Mouse (Mus musculus) myocyte (in vitro differentiated cells): ENCODE data around the gene Zdhhc11. TPM values are rescaled to one million over a fixed set of nuclear protein-coding genes. Genes with fewer than 3 reads are reported as not detected.

Experiments
- H3K27me3 ChIP-seq: one replicate; pipeline ENCODE4 v1.6.1; 2011; ENCODE audit not compliant: control insufficient read depth, insufficient read depth, insufficient read length
- H3K36me3 ChIP-seq: one replicate; pipeline ENCODE4 v1.6.1; 2011; ENCODE audit not compliant: control insufficient read depth, insufficient read depth
- H3K4me2 ChIP-seq: one replicate; pipeline ENCODE4 v1.6.1; 2011; ENCODE audit warnings: low read depth, control low read depth
- H3K4me3 ChIP-seq: one replicate; pipeline ENCODE4 v1.5.1; 2011; ENCODE audit warnings: mild to moderate bottlenecking, control low read depth, moderate library complexity
- H3K79me2 ChIP-seq: one replicate; pipeline ENCODE4 v1.6.1; 2011; ENCODE audit not compliant: control insufficient read depth, insufficient read depth
- H3ac ChIP-seq: one replicate; pipeline ENCODE4 v1.6.1; 2011; ENCODE audit not compliant: control insufficient read depth, insufficient read length
- CEBPB ChIP-seq: IDR thresholded peaks from 2 replicates; pipeline ENCODE4 v1.6.1; 2011; ENCODE audit warnings: mild to moderate bottlenecking, moderate library complexity; ENCODE audit not compliant: poor library complexity, insufficient read depth, severe bottlenecking
- E2F4 ChIP-seq: IDR thresholded peaks from one replicate; pipeline ENCODE4 v1.6.1; 2011; ENCODE audit warnings: mild to moderate bottlenecking, control low read depth, moderate library complexity; ENCODE audit not compliant: insufficient read depth
- MAX ChIP-seq: IDR thresholded peaks from one replicate; pipeline ENCODE4 v1.6.1; 2011; ENCODE audit warnings: low read depth, mild to moderate bottlenecking, control low read depth
- MYOD1 ChIP-seq, 3 experiments: IDR thresholded peaks; one replicate each; pipeline ENCODE4 v1.6.1; 2011; ENCODE audit warnings: control low read depth in 2 of 3, low read depth in 2 of 3, mild to moderate bottlenecking in 2 of 3, moderate library complexity in 1 of 3; ENCODE audit not compliant: insufficient read length in 2 of 3, control insufficient read depth in 1 of 3
- MYOG ChIP-seq, 3 experiments: IDR thresholded peaks; one replicate each; pipeline ENCODE4 v1.6.1; 2011; ENCODE audit warnings: control low read depth in 2 of 3, low read depth in 2 of 3, mild to moderate bottlenecking in 2 of 3; ENCODE audit not compliant: insufficient read length in 2 of 3, control insufficient read depth in 1 of 3, insufficient read depth in 1 of 3
- POLR2A ChIP-seq: IDR thresholded peaks from one replicate; pipeline ENCODE4 v1.6.1; 2011; ENCODE audit warnings: low read depth, mild to moderate bottlenecking, control low read depth, moderate library complexity; ENCODE audit not compliant: insufficient read length
- POLR2AphosphoS2 ChIP-seq: IDR thresholded peaks from one replicate; pipeline ENCODE4 v1.6.1; 2011; ENCODE audit warnings: low read depth, control low read depth; ENCODE audit not compliant: insufficient read length
- REST ChIP-seq: IDR thresholded peaks from one replicate; pipeline ENCODE4 v1.6.1; 2011; ENCODE audit warnings: mild to moderate bottlenecking, control low read depth, moderate library complexity; ENCODE audit not compliant: insufficient read depth, insufficient read length
- SRF ChIP-seq: IDR thresholded peaks from one replicate; pipeline ENCODE4 v1.6.1; 2011; ENCODE audit warnings: low read depth; ENCODE audit not compliant: control insufficient read depth, insufficient read length
- TCF12 ChIP-seq: IDR thresholded peaks from one replicate; pipeline ENCODE4 v1.6.1; 2011; ENCODE audit warnings: mild to moderate bottlenecking, control low read depth; ENCODE audit not compliant: poor library complexity, insufficient read depth, severe bottlenecking
- TCF3 ChIP-seq: IDR thresholded peaks from one replicate; pipeline ENCODE4 v1.6.1; 2011; ENCODE audit warnings: low read depth, control low read depth; ENCODE audit not compliant: insufficient read length
- USF1 ChIP-seq: IDR thresholded peaks from one replicate; pipeline ENCODE4 v1.6.1; 2011; ENCODE audit warnings: low read depth, mild to moderate bottlenecking, control low read depth, moderate library complexity
- polyA plus RNA-seq: library from polyadenylated mRNA; unstranded; fragments of >200 nt; fragmentation: generic; extraction: Trizol; gene quantifications from one replicate; pipeline ENCODE4 v1.2.1, GENCODE M21; 2012; ENCODE audit warnings: missing spikeins

Gene Zdhhc11
- polyA plus RNA-seq, 1 experiment = not detected

DNA sequence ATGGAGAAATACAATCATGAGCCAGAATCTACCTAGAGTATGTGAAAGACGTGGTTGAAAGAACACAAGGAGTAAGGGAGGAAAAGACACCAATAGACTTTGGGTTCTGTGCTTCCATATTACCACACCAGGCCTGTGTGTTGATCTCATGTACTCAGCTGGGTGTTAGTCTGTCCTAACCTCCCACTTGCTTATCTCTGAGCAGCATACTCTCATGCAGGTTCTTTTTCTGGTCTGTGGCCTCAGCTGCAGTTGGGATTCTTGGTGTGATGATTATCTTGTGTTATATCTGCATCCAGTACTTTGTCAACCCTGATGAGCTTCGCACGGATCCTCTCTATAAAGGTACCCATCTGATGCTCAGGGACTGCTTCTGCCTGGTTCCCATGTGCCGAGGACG lies 13.3 kb downstream of the Zdhhc11 start:
- Histone ChIP-seq H3K79me2 (no peaks in the 10 kb centered on the region), H3ac (no peak overlapping the region), H3K36me3 (no peaks in the 10 kb centered on the region), H3K27me3 (no peaks in the 10 kb centered on the region), H3K4me3 (no peak overlapping the region), H3K4me2 (no peak overlapping the region)
- no peak for TF ChIP-seq SRF

DNA sequence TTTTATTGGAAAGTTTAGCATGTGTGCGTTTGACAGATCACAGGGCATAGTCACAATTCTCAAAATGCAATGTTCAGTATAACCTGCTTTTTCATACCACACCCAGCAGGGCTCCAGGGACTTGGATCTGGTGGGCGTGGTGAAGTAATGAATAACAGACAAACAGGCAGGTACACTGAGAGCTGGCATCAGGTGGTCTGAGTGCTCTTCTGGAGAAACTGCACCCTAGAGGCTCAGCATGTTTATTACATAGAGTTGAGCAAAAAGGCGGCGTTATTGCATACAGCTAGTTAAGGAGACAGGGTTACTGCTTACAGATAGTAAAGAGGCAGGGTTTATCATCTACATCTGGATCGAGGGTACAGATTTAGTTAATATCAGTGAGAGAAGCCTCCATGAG lies 26.7 kb downstream of the Zdhhc11 start:
- TF ChIP-seq CEBPB (no peak), MYOG (IDR thresholded peaks at IDR 0.05; ENCODE audit: control insufficient read depth in 1 of 3, insufficient read depth in 1 of 3, insufficient read length in 2 of 3, low read depth in 2 of 3) (no peak), USF1 (no peak), TCF12 (no peak), REST (no peak), POLR2AphosphoS2 (no peak), E2F4 (no peak)

GRCm38 (mm10) chr13:73990761-73991160 lies 27.1 kb downstream of the Zdhhc11 start:
- H3K36me3 ChIP-seq = no peaks in the 10 kb centered on the region
- H3K4me3 ChIP-seq = no peak overlapping the region
- TF ChIP-seq POLR2A (no peak), MYOG (IDR thresholded peaks at IDR 0.05; ENCODE audit: control insufficient read depth in 1 of 3, insufficient read depth in 1 of 3, insufficient read length in 2 of 3, low read depth in 2 of 3) (no peak), TCF3 (no peak), POLR2AphosphoS2 (no peak), USF1 (no peak), SRF (no peak), CEBPB (no peak), MYOD1 (IDR thresholded peaks at IDR 0.05; ENCODE audit: control insufficient read depth in 1 of 3, insufficient read length in 2 of 3, low read depth in 2 of 3) (no peak), REST (no peak), TCF12 (no peak), E2F4 (no peak), MAX (no peak)
- H3K79me2 ChIP-seq = no peaks in the 10 kb centered on the region
- peaks cover 7% of the 10 kb centered on the region for H3K27me3 ChIP-seq
- H3K4me2 ChIP-seq = no peak overlapping the region
- H3ac ChIP-seq = no peak overlapping the region

More for the DNA sequence above, 26.7 kb downstream of the Zdhhc11 start:
- Histone ChIP-seq H3K79me2 (no peaks in the 10 kb centered on the region), H3ac (no peak overlapping the region), H3K36me3 (no peaks in the 10 kb centered on the region), H3K4me3 (no peak overlapping the region), H3K27me3 (peaks cover 7% of the 10 kb centered on the region), H3K4me2 (no peak overlapping the region)

DNA sequence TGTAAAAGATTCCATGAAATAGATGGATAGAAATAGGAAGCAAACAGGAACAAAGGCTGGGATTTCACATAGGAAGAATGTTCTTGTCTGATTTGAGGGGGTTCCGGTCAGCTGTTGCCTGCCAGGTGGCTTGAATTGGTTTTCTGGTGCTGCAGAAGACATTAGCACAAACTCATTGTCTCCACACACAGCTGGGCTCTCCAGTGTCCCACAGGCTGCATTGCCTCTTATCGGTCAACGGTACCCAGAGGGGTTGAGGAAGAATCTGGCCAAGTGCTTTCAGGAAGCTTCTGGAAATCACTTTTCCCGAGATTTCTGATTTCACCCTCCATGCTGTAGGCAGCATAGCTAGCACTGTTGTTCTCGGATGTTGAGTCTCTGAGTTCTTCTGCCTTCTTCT lies 27.6 kb downstream of the Zdhhc11 start:
- H3K4me3 ChIP-seq = no peak overlapping the region
- TF ChIP-seq SRF = no peak
- TF ChIP-seq USF1 = no peak
- TF ChIP-seq TCF12 = no peak
- no peak for TF ChIP-seq MAX
- TF ChIP-seq E2F4 = no peak
- no peak for TF ChIP-seq TCF3
- no peak for TF ChIP-seq MYOG (IDR thresholded peaks at IDR 0.05; ENCODE audit: control insufficient read depth in 1 of 3, insufficient read depth in 1 of 3, insufficient read length in 2 of 3, low read depth in 2 of 3)
- no peak for TF ChIP-seq REST
- no peak for TF ChIP-seq CEBPB
- no peak for TF ChIP-seq POLR2A
- TF ChIP-seq MYOD1 (IDR thresholded peaks at IDR 0.05; ENCODE audit: control insufficient read depth in 1 of 3, insufficient read length in 2 of 3, low read depth in 2 of 3) = no peak
- no peak for TF ChIP-seq POLR2AphosphoS2
- H3K36me3 ChIP-seq = no peaks in the 10 kb centered on the region
- no peaks in the 10 kb centered on the region for H3K79me2 ChIP-seq
- no peak overlapping the region for H3K4me2 ChIP-seq
- peaks cover 11% of the 10 kb centered on the region for H3K27me3 ChIP-seq
- no peak overlapping the region for H3ac ChIP-seq

- no peak overlapping the region for H3K4me2 ChIP-seq
- no peak for TF ChIP-seq POLR2A
- no peak for TF ChIP-seq TCF3
- no peak for TF ChIP-seq USF1
- TF ChIP-seq REST = no peak
- TF ChIP-seq E2F4 = no peak
- TF ChIP-seq POLR2AphosphoS2 = no peak
- TF ChIP-seq MYOD1 (IDR thresholded peaks at IDR 0.05; ENCODE audit: control insufficient read depth in 1 of 3, insufficient read length in 2 of 3, low read depth in 2 of 3) = no peak
- no peak for TF ChIP-seq SRF
- TF ChIP-seq MAX = no peak
- no peak for TF ChIP-seq TCF12
- H3K79me2 ChIP-seq = no peaks in the 10 kb centered on the region
- no peaks in the 10 kb centered on the region for H3K36me3 ChIP-seq
- peaks cover 21% of the 10 kb centered on the region for H3K27me3 ChIP-seq
- no peak overlapping the region for H3ac ChIP-seq
- no peak overlapping the region for H3K4me3 ChIP-seq
Observed at GRCm38 (mm10) chr13:73996456-73996855, 32.8 kb downstream of the Zdhhc11 start.
